In genomic region chr5:120473361-120473760, GRCm38 (mm10) we compare ENCODE assay signal across 39 mouse cellular contexts. TPM values are rescaled to one million over a fixed set of nuclear protein-coding genes. Genes with fewer than 3 reads are reported as not detected.
"Had no signal": no experiment of that assay in that cellular context is flagged by ENCODE, and none has a peak within 500 bp of the region (broad histone marks: within the 10 kb centered on the region; RNA-seq: fewer than 3 reads in every experiment).

No protein-coding gene starts in this region.

- H3K36me3 ChIP-seq: heart, embryonic 10.5 days; heart, embryonic 12.5 days; hindbrain, embryonic 10.5 days; hindbrain, embryonic 12.5 days; intestine, embryonic 15.5 days; kidney, embryonic 15.5 days; limb, embryonic 13.5 days; limb, embryonic 15.5 days; liver, embryonic 13.5 days had no signal

- H3K27me3 ChIP-seq: intestine, embryonic 15.5 days had no signal

- H3K4me2 ChIP-seq: heart, embryonic 12.5 days; hindbrain, embryonic 12.5 days; hindbrain, embryonic 14.5 days; intestine, embryonic 15.5 days; kidney, embryonic 15.5 days; limb, embryonic 13.5 days; limb, embryonic 15.5 days; liver, embryonic 13.5 days had no signal

- H3K4me1 ChIP-seq: hindbrain, embryonic 12.5 days; intestine, embryonic 15.5 days; limb, embryonic 15.5 days; liver, embryonic 13.5 days had no signal

- H3K27ac ChIP-seq: gastrocnemius, adult 2 months; heart, embryonic 10.5 days; hindbrain, embryonic 10.5 days; hindbrain, embryonic 12.5 days; hindbrain, embryonic 14.5 days; intestine, embryonic 15.5 days; kidney, embryonic 15.5 days; kidney, postnatal 0 days; limb, embryonic 13.5 days; limb, embryonic 15.5 days; liver, embryonic 13.5 days had no signal

- DNase-seq: gastrocnemius, adult 2 months; gastrocnemius, postnatal 10 days; gastrocnemius, postnatal 25 days; heart, adult 18-20 months; heart, postnatal 10 days; heart, postnatal 4 days; kidney, adult 2 months; kidney, adult 9 months; kidney, postnatal 14 days; kidney, postnatal 36 days; layer of hippocampus, adult 9-11 months; layer of hippocampus, postnatal 36 days; left cerebral cortex, postnatal 4 days; liver, embryonic 13.5 days had no signal

- H3K9ac ChIP-seq: heart, embryonic 12.5 days; hindbrain, embryonic 12.5 days; hindbrain, embryonic 14.5 days; intestine, embryonic 15.5 days; kidney, embryonic 15.5 days; limb, embryonic 13.5 days; limb, embryonic 15.5 days; liver, embryonic 13.5 days had no signal

- H3K4me3 ChIP-seq: gastrocnemius, adult 2 months; heart, embryonic 10.5 days; heart, embryonic 12.5 days; hindbrain, embryonic 10.5 days; hindbrain, embryonic 12.5 days; intestine, embryonic 15.5 days; kidney, embryonic 15.5 days; limb, embryonic 13.5 days; limb, embryonic 15.5 days; liver, embryonic 13.5 days had no signal

- ATAC-seq: hindbrain, embryonic 16.5 days; inflammation-experienced regulatory T-cells, adult 6 months; intestine, embryonic 15.5 days; intestine, postnatal 0 days had no signal

- H3K9me3 ChIP-seq: heart, embryonic 10.5 days; heart, embryonic 12.5 days; hindbrain, embryonic 10.5 days; hindbrain, embryonic 12.5 days; intestine, embryonic 15.5 days; kidney, embryonic 15.5 days; limb, embryonic 13.5 days; limb, embryonic 15.5 days; liver, embryonic 13.5 days had no signal

RNA-seq across cellular contexts. Expression of gene Sdsl, which starts 0.8 kb away (rescaled TPM):
- polyA plus RNA-seq: inflammation-experienced regulatory T-cells, adult 6 months had no signal

RNA-seq across cellular contexts. Expression of gene Sds, which starts 3.0 kb away (rescaled TPM):
- total RNA-seq: gastrocnemius, postnatal 10 days; gastrocnemius, postnatal 25 days; gastrocnemius, postnatal 4 days; granulocyte monocyte progenitor cell, adult 5-6 weeks; heart, postnatal 10 days; heart, postnatal 4 days; layer of hippocampus, postnatal 14 days; layer of hippocampus, postnatal 36 days; left cerebral cortex, adult 18-20 months; left cerebral cortex, postnatal 10 days; left cerebral cortex, postnatal 4 days had no signal
- polyA plus RNA-seq: heart, embryonic 12.5 days; heart, embryonic 14.5 days; hindbrain, embryonic 10.5 days; hindbrain, embryonic 12.5 days; hindbrain, embryonic 14.5 days; inflammation-experienced regulatory T-cells, adult 6 months; intestine, embryonic 15.5 days; intestine, postnatal 0 days; kidney, adult 2 months; kidney, embryonic 15.5 days; kidney, postnatal 0 days; large intestine, adult 2 months; limb, embryonic 11.5 days; limb, embryonic 13.5 days; liver, embryonic 13.5 days had no signal

RNA-seq across cellular contexts. Expression of gene Lhx5, which starts 41.9 kb away (rescaled TPM):
- total RNA-seq: gastrocnemius, adult 2 months; gastrocnemius, postnatal 10 days; gastrocnemius, postnatal 25 days; gastrocnemius, postnatal 4 days; granulocyte monocyte progenitor cell, adult 5-6 weeks; heart, adult 18-20 months; heart, adult 8-10 months; heart, postnatal 10 days; heart, postnatal 25 days; heart, postnatal 4 days; layer of hippocampus, adult 18-20 months; left cerebral cortex, adult 18-20 months had no signal
- polyA plus RNA-seq: heart, embryonic 14.5 days; heart, embryonic 16.5 days; inflammation-experienced regulatory T-cells, adult 6 months; intestine, embryonic 15.5 days; kidney, adult 2 months; kidney, embryonic 15.5 days; kidney, postnatal 0 days; limb, embryonic 11.5 days; limb, embryonic 13.5 days; limb, embryonic 15.5 days; liver, embryonic 13.5 days had no signal
